Mouse (Mus musculus): ENCODE measurements around the gene Fxyd4.

DNA sequence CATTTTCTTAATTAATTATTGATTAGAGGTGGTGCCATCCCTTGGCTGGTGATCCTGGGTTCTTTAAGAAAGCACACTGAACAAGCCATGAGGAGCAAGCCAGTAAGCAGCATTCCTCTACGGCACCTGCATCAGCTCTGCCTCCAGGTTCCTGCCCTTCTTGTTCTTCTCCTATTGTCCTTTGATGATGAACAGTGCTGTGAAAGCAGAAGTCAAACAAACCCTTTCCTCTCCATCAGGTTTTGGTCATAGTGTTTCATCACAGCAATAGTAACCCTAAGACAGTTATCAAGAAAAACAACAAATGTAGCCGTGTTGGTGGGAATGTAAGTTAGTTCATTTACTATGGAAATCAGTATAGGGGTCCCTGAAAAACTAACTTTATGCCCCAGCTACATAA lies 44.1 kb downstream of the Fxyd4 start:
- TF ChIP-seq POLR2A (IDR thresholded peaks at IDR 0.05; ENCODE audit: borderline replicate concordance, extremely low read depth, low read depth, low read length) = no peak
- TF ChIP-seq CTCF (IDR thresholded peaks at IDR 0.05; ENCODE audit: insufficient read depth, low read length) = no peak

All from lung, adult 2 months (tissue).